Mouse (Mus musculus): ENCODE measurements at regions not wholly inside any gene's neighbourhood (a gene's known extent, or its start where the extent isn't known, plus 50 kb on each side); places are given as distances from the start of the nearest gene placed in this dataset.

DNA sequence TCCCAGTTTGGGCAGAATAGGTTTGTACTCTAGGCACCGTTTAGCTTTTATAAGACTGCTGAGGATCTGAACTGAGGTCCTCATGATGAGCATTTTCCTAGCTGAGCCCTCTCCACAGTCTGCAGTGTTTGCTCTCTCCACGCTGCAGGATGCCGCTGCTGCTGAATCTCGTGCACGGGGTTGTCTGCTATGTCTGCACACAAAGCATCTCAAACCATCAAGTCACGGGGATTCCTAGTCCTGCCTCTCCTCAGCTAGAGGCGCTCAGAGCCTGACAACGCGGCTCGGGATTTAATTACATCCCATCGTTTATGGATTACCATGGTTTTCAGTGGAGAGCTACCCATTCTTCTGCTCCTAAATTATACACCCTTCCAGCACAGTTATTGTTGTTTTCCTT, 175.6 kb downstream of the Rnf144b start:
- Histone ChIP-seq H3K4me1 (peaks cover 5% of the 10 kb centered on the region; the same call in 1 of the 2 replicates), H3K4me2 (peak overlapping the region; percentile 34), H3K27ac (replicated peaks) (peak overlapping the region; percentile 41; the same call in 1 of the 2 replicates), H3K36me3 (no peaks in the 10 kb centered on the region), H3K4me3 (replicated peaks) (no peak overlapping the region), H3K9me3 (replicated peaks) (no peaks in the 10 kb centered on the region), H3K27me3 (replicated peaks) (no peaks in the 10 kb centered on the region), H3K9ac (replicated peaks) (no peak overlapping the region)
- no peak; the same call in 1 of the 2 replicates for ATAC-seq (ENCODE audit: low FRiP score)
- 25% methylated on average over 11 of the region's 11 CpGs for WGBS

GRCm38 (mm10) chr13:47300486-47300885, 178.0 kb downstream of the Rnf144b start:
- Histone ChIP-seq H3K4me1 (peaks cover 5% of the 10 kb centered on the region; the same call in 1 of the 2 replicates), H3K27me3 (replicated peaks) (no peaks in the 10 kb centered on the region), H3K9me3 (replicated peaks) (no peaks in the 10 kb centered on the region), H3K27ac (replicated peaks) (no peak overlapping the region), H3K36me3 (no peaks in the 10 kb centered on the region), H3K4me3 (replicated peaks) (no peak overlapping the region), H3K4me2 (no peak overlapping the region), H3K9ac (replicated peaks) (no peak overlapping the region)
- ATAC-seq (ENCODE audit: low FRiP score) = no peak
- 52% methylated on average over 2 of the region's 2 CpGs for WGBS

DNA sequence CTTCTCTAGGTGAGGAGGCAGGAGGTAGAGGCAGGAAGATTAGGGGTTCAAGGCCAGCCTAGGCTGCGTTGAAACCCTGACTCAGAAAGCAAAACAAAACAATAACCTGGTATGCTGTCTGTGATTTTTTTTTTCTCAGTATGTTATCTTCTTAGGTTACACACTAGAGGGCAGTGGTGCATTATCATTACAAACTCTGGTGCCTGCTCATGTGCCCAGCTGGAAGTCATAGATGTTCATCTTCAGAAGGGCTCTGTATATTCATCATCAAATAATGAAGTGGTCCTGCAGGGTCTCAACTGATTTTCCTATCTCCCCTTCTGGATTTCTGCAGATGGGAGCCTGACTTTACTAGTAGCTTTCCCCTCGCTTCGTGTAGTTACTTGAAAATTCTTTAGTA, 178.6 kb downstream of the Rnf144b start:
- 58% methylated on average over 3 of the region's 3 CpGs for WGBS
- no peaks in the 10 kb centered on the region for H3K36me3 ChIP-seq
- peak overlapping the region; percentile 33; the same call in 1 of the 2 replicates for H3K27ac ChIP-seq (replicated peaks)
- H3K4me2 ChIP-seq = no peak overlapping the region
- peaks cover 5% of the 10 kb centered on the region; the same call in 1 of the 2 replicates for H3K4me1 ChIP-seq
- no peaks in the 10 kb centered on the region for H3K27me3 ChIP-seq (replicated peaks)
- no peaks in the 10 kb centered on the region for H3K9me3 ChIP-seq (replicated peaks)
- ATAC-seq (ENCODE audit: low FRiP score) = no peak
- H3K4me3 ChIP-seq (replicated peaks) = no peak overlapping the region
- no peak overlapping the region for H3K9ac ChIP-seq (replicated peaks)

GRCm38 (mm10) chr13:47309492-47309891, 187.0 kb downstream of the Rnf144b start:
- WGBS = 91% methylated on average over 6 of the region's 6 CpGs
- Histone ChIP-seq H3K36me3 (no peaks in the 10 kb centered on the region), H3K9me3 (replicated peaks) (no peaks in the 10 kb centered on the region), H3K9ac (replicated peaks) (no peak overlapping the region), H3K4me2 (no peak overlapping the region), H3K27ac (replicated peaks) (no peak overlapping the region), H3K27me3 (replicated peaks) (no peaks in the 10 kb centered on the region), H3K4me3 (replicated peaks) (no peak overlapping the region), H3K4me1 (peaks cover 12% of the 10 kb centered on the region)
- ATAC-seq (ENCODE audit: low FRiP score) = no peak

- Histone ChIP-seq H3K4me3 (replicated peaks) (no peak overlapping the region), H3K4me2 (peak overlapping the region; percentile 9; the same call in 1 of the 2 replicates), H3K4me1 (peaks cover 12% of the 10 kb centered on the region), H3K27me3 (replicated peaks) (no peaks in the 10 kb centered on the region), H3K36me3 (no peaks in the 10 kb centered on the region), H3K27ac (replicated peaks) (no peak overlapping the region), H3K9ac (replicated peaks) (no peak overlapping the region), H3K9me3 (replicated peaks) (no peaks in the 10 kb centered on the region)
- no peak for ATAC-seq (ENCODE audit: low FRiP score)
- WGBS = 7% methylated on average over 7 of the region's 7 CpGs
Observed at GRCm38 (mm10) chr13:47310751-47311202, 188.3 kb downstream of the Rnf144b start.

- no peaks in the 10 kb centered on the region for H3K27me3 ChIP-seq (replicated peaks)
- 58% methylated on average over 8 of the region's 8 CpGs for WGBS
- no peaks in the 10 kb centered on the region for H3K4me1 ChIP-seq
- no peaks in the 10 kb centered on the region for H3K36me3 ChIP-seq
- no peak for ATAC-seq (ENCODE audit: low FRiP score)
- H3K4me3 ChIP-seq (replicated peaks) = no peak overlapping the region
- H3K9ac ChIP-seq (replicated peaks) = no peak overlapping the region
- H3K9me3 ChIP-seq (replicated peaks) = no peaks in the 10 kb centered on the region
- no peak overlapping the region for H3K27ac ChIP-seq (replicated peaks)
- H3K4me2 ChIP-seq = no peak overlapping the region
Observed at GRCm38 (mm10) chr13:47319549-47319948, 197.1 kb downstream of the Rnf144b start.

- no peaks in the 10 kb centered on the region for H3K4me1 ChIP-seq
- H3K36me3 ChIP-seq = no peaks in the 10 kb centered on the region
- no peak overlapping the region for H3K9ac ChIP-seq (replicated peaks)
- H3K27ac ChIP-seq (replicated peaks) = no peak overlapping the region
- H3K4me3 ChIP-seq (replicated peaks) = no peak overlapping the region
- no peaks in the 10 kb centered on the region for H3K27me3 ChIP-seq (replicated peaks)
- WGBS = 80% methylated on average over 1 of the region's 1 CpGs
- H3K4me2 ChIP-seq = no peak overlapping the region
- H3K9me3 ChIP-seq (replicated peaks) = no peaks in the 10 kb centered on the region
- ATAC-seq (ENCODE audit: low FRiP score) = no peak
Observed at GRCm38 (mm10) chr13:47321876-47322275, 199.4 kb downstream of the Rnf144b start.

DNA sequence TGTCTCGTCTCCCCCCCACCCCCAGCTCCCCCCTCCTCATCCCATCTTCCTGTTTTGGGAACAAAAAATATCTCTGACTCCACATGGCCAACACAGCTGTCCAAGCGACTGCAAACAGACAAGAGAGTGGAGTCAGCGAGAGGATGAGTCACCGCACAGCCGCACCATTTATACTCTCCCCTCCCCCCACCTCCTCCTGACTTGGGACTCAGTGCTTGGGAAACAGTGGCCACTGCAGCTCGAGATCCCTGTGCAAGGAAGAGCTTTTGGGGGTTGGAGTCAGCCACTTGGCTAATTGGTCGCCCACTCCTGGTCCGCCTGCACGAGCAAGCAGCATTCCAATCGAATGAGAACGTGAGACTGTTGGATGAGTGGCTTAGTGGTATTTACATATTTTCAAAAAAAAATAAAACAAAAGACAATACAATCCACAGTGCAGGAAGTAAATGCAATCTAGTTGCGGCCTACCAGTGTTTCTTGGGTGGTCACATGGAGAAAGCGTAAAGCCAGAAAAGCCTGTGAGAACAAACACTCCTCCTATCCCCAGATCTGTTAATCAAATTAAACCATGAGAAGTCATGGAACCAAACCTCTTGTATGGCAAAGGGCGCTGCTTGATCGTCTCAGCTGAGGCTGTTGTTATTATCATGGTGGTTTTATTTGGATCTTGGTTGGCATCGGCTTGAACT, 213.7 kb downstream of the Rnf144b start:
- WGBS = 75% methylated on average over 16 of the region's 16 CpGs
- ATAC-seq (ENCODE audit: low FRiP score) = no peak
- H3K9me3 ChIP-seq (replicated peaks) = no peaks in the 10 kb centered on the region
- H3K27me3 ChIP-seq (replicated peaks) = no peaks in the 10 kb centered on the region
- H3K4me1 ChIP-seq = no peaks in the 10 kb centered on the region
- no peak overlapping the region for H3K9ac ChIP-seq (replicated peaks)
- no peak overlapping the region for H3K27ac ChIP-seq (replicated peaks)
- H3K36me3 ChIP-seq = no peaks in the 10 kb centered on the region
- no peak overlapping the region for H3K4me2 ChIP-seq
- no peak overlapping the region for H3K4me3 ChIP-seq (replicated peaks)

- Histone ChIP-seq H3K4me2 (no peak overlapping the region), H3K4me1 (no peaks in the 10 kb centered on the region), H3K9ac (replicated peaks) (no peak overlapping the region), H3K9me3 (replicated peaks) (no peaks in the 10 kb centered on the region), H3K4me3 (replicated peaks) (no peak overlapping the region), H3K27ac (replicated peaks) (no peak overlapping the region), H3K27me3 (replicated peaks) (no peaks in the 10 kb centered on the region), H3K36me3 (no peaks in the 10 kb centered on the region)
- 75% methylated on average over 15 of the region's 15 CpGs for WGBS
- ATAC-seq (ENCODE audit: low FRiP score) = no peak
Observed at GRCm38 (mm10) chr13:47336865-47337441, 214.5 kb downstream of the Rnf144b start.

DNA sequence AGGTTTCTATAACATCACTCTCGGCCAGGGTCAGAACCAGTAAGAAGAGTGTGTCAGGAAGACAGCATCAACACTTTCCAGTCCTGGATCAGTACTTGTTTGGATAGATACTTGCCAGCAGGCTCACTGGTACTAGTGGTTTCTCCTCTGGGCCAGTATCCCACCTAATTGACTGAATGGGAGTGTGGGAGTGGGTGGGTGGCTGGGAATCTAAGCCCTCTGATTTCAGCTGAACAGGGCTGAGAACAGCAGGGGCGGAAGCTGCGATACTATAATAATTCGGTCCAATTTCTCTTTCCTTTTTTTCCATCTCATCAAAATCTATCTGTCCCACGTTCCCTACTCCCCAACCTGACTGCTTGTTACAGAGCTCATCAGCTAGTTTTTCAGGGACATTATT, 217.0 kb downstream of the Rnf144b start:
- H3K4me1 ChIP-seq = no peaks in the 10 kb centered on the region
- ATAC-seq (ENCODE audit: low FRiP score) = no peak
- no peak overlapping the region for H3K9ac ChIP-seq (replicated peaks)
- H3K36me3 ChIP-seq = no peaks in the 10 kb centered on the region
- H3K4me2 ChIP-seq = no peak overlapping the region
- H3K27ac ChIP-seq (replicated peaks) = no peak overlapping the region
- no peak overlapping the region for H3K4me3 ChIP-seq (replicated peaks)
- no peaks in the 10 kb centered on the region for H3K27me3 ChIP-seq (replicated peaks)
- WGBS = 68% methylated on average over 5 of the region's 5 CpGs
- H3K9me3 ChIP-seq (replicated peaks) = no peaks in the 10 kb centered on the region

DNA sequence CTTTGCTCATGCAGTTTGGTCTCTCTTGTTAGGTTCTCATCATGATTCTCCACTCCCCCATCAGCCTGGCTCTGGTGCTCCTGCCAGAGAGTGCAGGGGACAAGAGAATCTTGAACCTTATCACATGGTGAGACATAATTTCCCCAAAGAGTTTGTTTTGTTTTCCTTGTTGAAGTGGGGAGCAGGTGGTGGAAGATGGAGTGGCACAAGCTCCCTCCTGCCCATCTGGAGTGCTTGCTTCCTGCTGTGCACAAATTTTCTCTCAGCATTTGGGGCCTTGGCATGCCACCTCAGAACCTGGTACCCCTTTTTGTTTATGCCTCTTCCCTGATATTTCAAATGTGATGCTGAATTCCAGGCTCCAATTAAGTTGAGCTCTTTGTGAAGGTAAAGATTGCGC, 219.9 kb downstream of the Rnf144b start:
- no peaks in the 10 kb centered on the region for H3K36me3 ChIP-seq
- no peak for ATAC-seq (ENCODE audit: low FRiP score)
- no peak overlapping the region for H3K4me2 ChIP-seq
- H3K9me3 ChIP-seq (replicated peaks) = no peaks in the 10 kb centered on the region
- no peak overlapping the region for H3K27ac ChIP-seq (replicated peaks)
- 100% methylated on average over 1 of the region's 1 CpGs for WGBS
- H3K27me3 ChIP-seq (replicated peaks) = no peaks in the 10 kb centered on the region
- no peak overlapping the region for H3K9ac ChIP-seq (replicated peaks)
- H3K4me3 ChIP-seq (replicated peaks) = no peak overlapping the region
- no peaks in the 10 kb centered on the region for H3K4me1 ChIP-seq

- ATAC-seq (ENCODE audit: low FRiP score) = no peak
- H3K9ac ChIP-seq (replicated peaks) = no peak overlapping the region
- H3K4me2 ChIP-seq = no peak overlapping the region
Observed at GRCm38 (mm10) chr13:47345576-47345975, 223.1 kb downstream of the Rnf144b start.

More at GRCm38 (mm10) chr13:47345576-47345975, 223.1 kb downstream of the Rnf144b start:
- Histone ChIP-seq H3K9me3 (replicated peaks) (no peaks in the 10 kb centered on the region), H3K36me3 (no peaks in the 10 kb centered on the region), H3K27ac (replicated peaks) (no peak overlapping the region), H3K27me3 (replicated peaks) (no peaks in the 10 kb centered on the region), H3K4me1 (peaks cover 4% of the 10 kb centered on the region), H3K4me3 (replicated peaks) (no peak overlapping the region)
- 37% methylated on average over 9 of the region's 9 CpGs for WGBS

All from neural tube, embryonic 15.5 days (tissue).